Comparison of ENCODE assay signal across 9 mouse cellular contexts in genomic region chr5:72646131-72646530, GRCm38 (mm10). TPM values are rescaled to one million over a fixed set of nuclear protein-coding genes. Genes with fewer than 3 reads are reported as not detected.
DNase-seq lines count a peak whose midpoint lies in the region; TF ChIP-seq lines count a peak whose summit lies in the region.
"Had no signal": no experiment of that assay in that cellular context is flagged by ENCODE, and none has a peak within 500 bp of the region (broad histone marks: within the 10 kb centered on the region; RNA-seq: fewer than 3 reads in every experiment).

No protein-coding gene starts in this region.

- H3K9ac ChIP-seq in CH12.LX (ENCODE audit: insufficient read depth, low read depth), result no peak overlapping the region

- DNase-seq in layer of hippocampus, adult 2 months (ENCODE audit: low spot score in 2 of 2), result no peak
- DNase-seq in layer of hippocampus, adult 9-11 months, result no peak
- peak; percentile 51 for DNase-seq in CH12.LX (ENCODE audit: extremely low read depth)
- DNase-seq in embryo, embryonic 10 days (ENCODE audit: low spot score), result peak; percentile 33
- peak; percentile 54 for DNase-seq in splenic B cell, adult 2 months (ENCODE audit: low read depth, low spot score)
- no peak for DNase-seq in layer of hippocampus, adult 11-12 months (ENCODE audit: low spot score)
- DNase-seq in urinary bladder, postnatal 25 days (ENCODE audit: low spot score), result no peak
- DNase-seq in right cerebral cortex, postnatal 10 days (ENCODE audit: low spot score in 2 of 2), result no peak

- no peak overlapping the region for H3K4me3 ChIP-seq in layer of hippocampus, adult 2 months
- H3K4me3 ChIP-seq in CH12.LX (replicated peaks in 1 of 3; ENCODE audit: low read depth in 2 of 3, low read length in 2 of 3, poor library complexity in 1 of 3), result no peak overlapping the region

- TF ChIP-seq POLR2A in CH12.LX (IDR thresholded peaks at IDR 0.05; ENCODE audit: low read depth, low read length), result no peak

- dilution Hi-C loops in CH12.LX (cut with MboI; ENCODE audit: extremely low pct_ligation_motif_present, extremely low pct_unique_long_range_greater_than_20kb, low sequenced_read_pairs), result no loop called here

- H3K4me1 ChIP-seq in CH12.LX (ENCODE audit: control insufficient read depth in 1 of 2, insufficient read depth in 2 of 2), result peaks cover 3 to 17% of the 10 kb centered on the region in 2 experiments; a peak in 2 of 4 replicates

- no peak overlapping the region for H3K27ac ChIP-seq in layer of hippocampus, adult 2 months
- no peak overlapping the region for H3K27ac ChIP-seq in CH12.LX (ENCODE audit: insufficient read depth, low read depth)

- in situ Hi-C loops in CH12.LX (cut with MboI; ENCODE audit: low pct_ligation_motif_present, low pct_unique_long_range_greater_than_20kb, low sequenced_read_pairs), result no loop called here

- H3K9me3 ChIP-seq in CH12.LX (replicated peaks; ENCODE audit: low read length), result no peaks in the 10 kb centered on the region

- TF ChIP-seq RAD21 in CH12.LX (IDR thresholded peaks at IDR 0.05; ENCODE audit: low read depth, low read length), result peak; percentile 23

- no peak for TF ChIP-seq EP300 in CH12.LX (IDR thresholded peaks at IDR 0.05; ENCODE audit: low read length)

- no peaks in the 10 kb centered on the region for H3K36me3 ChIP-seq in CH12.LX (replicated peaks in 1 of 2; ENCODE audit: control insufficient read depth in 1 of 2, insufficient read depth in 1 of 2, low read length in 1 of 2)
- H3K36me3 ChIP-seq in splenic B cell, adult 2 months (ENCODE audit: control insufficient read depth, insufficient read depth, low read length, poor library complexity, severe bottlenecking), result no peaks in the 10 kb centered on the region

- TF ChIP-seq CTCF in layer of hippocampus, adult 2 months (conservative IDR thresholded peaks at IDR 0.05), result peak; percentile 46
- TF ChIP-seq CTCF in CH12.LX (conservative IDR thresholded peaks at IDR 0.05 in 1 of 2, IDR thresholded peaks at IDR 0.05 in 1 of 2; ENCODE audit: low read depth in 2 of 2, low read length in 2 of 2), result peak; percentile 28 to 60; a peak in 3 of 4 replicates

- peaks cover 18% of the 10 kb centered on the region for H3K27me3 ChIP-seq in CH12.LX (replicated peaks)
- no peaks in the 10 kb centered on the region for H3K27me3 ChIP-seq in splenic B cell, adult 2 months (ENCODE audit: control insufficient read depth, insufficient read depth, low read length, poor library complexity, severe bottlenecking)

- H3K4me2 ChIP-seq in CH12.LX (ENCODE audit: insufficient read depth, low read depth, poor library complexity, severe bottlenecking), result no peak overlapping the region

- no peaks in the 10 kb centered on the region for H3K79me2 ChIP-seq in CH12.LX (replicated peaks; ENCODE audit: control insufficient read depth, extremely low read depth, insufficient read depth, poor library complexity, severe bottlenecking)

TF ChIP-seq in CH12.LX, 34 proteins besides CTCF, POLR2A, EP300 and RAD21:
- TF ChIP-seq JUND (conservative IDR thresholded peaks at IDR 0.05; ENCODE audit: low read depth, low read length), result no peak
- no peak for TF ChIP-seq CHD2 (IDR thresholded peaks at IDR 0.05; ENCODE audit: low read length)
- no peak for TF ChIP-seq PAX5 (IDR thresholded peaks at IDR 0.05; ENCODE audit: low read length)
- no peak for TF ChIP-seq CHD1 (IDR thresholded peaks at IDR 0.05; ENCODE audit: low read depth, low read length)
- 0 out of 2 replicates have a peak, but pooled peaks have one; percentile 28 for TF ChIP-seq MYC (IDR thresholded peaks at IDR 0.05; ENCODE audit: low read depth, low read length)
- TF ChIP-seq TCF12 (IDR thresholded peaks at IDR 0.05; ENCODE audit: low read depth, low read length), result no peak
- no peak for TF ChIP-seq USF2 (conservative IDR thresholded peaks at IDR 0.05; ENCODE audit: low read depth, low read length)
- TF ChIP-seq UBTF (IDR thresholded peaks at IDR 0.05; ENCODE audit: low read depth, low read length), result no peak
- TF ChIP-seq ELF1 (IDR thresholded peaks at IDR 0.05; ENCODE audit: low read depth, low read length), result peak; percentile 41; the same call in 1 of the 2 replicates
- no peak for TF ChIP-seq MAZ (IDR thresholded peaks at IDR 0.05; ENCODE audit: low read depth, low read length)
- TF ChIP-seq MEF2A (IDR thresholded peaks at IDR 0.05; ENCODE audit: borderline replicate concordance, low read depth, low read length), result no peak
- TF ChIP-seq E2F4 (IDR thresholded peaks at IDR 0.05; ENCODE audit: insufficient replicate concordance, low read depth, low read length), result no peak
- no peak for TF ChIP-seq MAFK (IDR thresholded peaks at IDR 0.05; ENCODE audit: insufficient replicate concordance, low read length)
- no peak for TF ChIP-seq ETS1 (conservative IDR thresholded peaks at IDR 0.05; ENCODE audit: low read depth, low read length)
- peak; percentile 34; the same call in 1 of the 2 replicates for TF ChIP-seq MAX (IDR thresholded peaks at IDR 0.05; ENCODE audit: low read length)
- no peak for TF ChIP-seq ZNF384 (IDR thresholded peaks at IDR 0.05; ENCODE audit: low read depth, low read length)
- peak; percentile 36 for TF ChIP-seq SMC3 (IDR thresholded peaks at IDR 0.05; ENCODE audit: low read depth, low read length)
- TF ChIP-seq RCOR1 (conservative IDR thresholded peaks at IDR 0.05; ENCODE audit: low read depth, low read length), result no peak
- TF ChIP-seq KAT2A (IDR thresholded peaks at IDR 0.05; ENCODE audit: insufficient replicate concordance, low read length), result no peak
- TF ChIP-seq JUN (IDR thresholded peaks at IDR 0.05; ENCODE audit: insufficient read depth, low read depth, low read length), result no peak
- no peak for TF ChIP-seq ZKSCAN1 (IDR thresholded peaks at IDR 0.05; ENCODE audit: borderline replicate concordance, low read depth, low read length)
- no peak for TF ChIP-seq SIN3A (IDR thresholded peaks at IDR 0.05; ENCODE audit: low read length)
- TF ChIP-seq BHLHE40 (IDR thresholded peaks at IDR 0.05; ENCODE audit: low read depth, low read length), result peak; percentile 72
- no peak for TF ChIP-seq POLR2AphosphoS2 (IDR thresholded peaks at IDR 0.05; ENCODE audit: low read depth, low read length)
- no peak for TF ChIP-seq NRF1 (IDR thresholded peaks at IDR 0.05; ENCODE audit: low read depth, low read length)

RNA-seq across cellular contexts. Expression of gene Nipal1, which starts 1.5 kb away (rescaled TPM):
- total RNA-seq in layer of hippocampus, adult 2 months (2021), result not detected
- total RNA-seq in CH12.LX (2012; rRNA removed) (not detected in 2 replicates), CH12.LX (2014; rRNA removed) (not detected in 2 replicates)
- not detected in 2 replicates for polyA plus RNA-seq in CH12.LX (2012; ENCODE audit: insufficient read length, low read depth)

RNA-seq across cellular contexts. Expression of gene Cnga1, which starts 2.1 kb away (rescaled TPM):
- total RNA-seq in layer of hippocampus, adult 2 months (2021), result not detected
- not detected in 2 replicates for total RNA-seq in CH12.LX (2012; rRNA removed)
- total RNA-seq in CH12.LX (2014; rRNA removed), result not detected in 2 replicates
- polyA plus RNA-seq in CH12.LX (2012; ENCODE audit: insufficient read length, low read depth), result not detected in 2 replicates
- polyA plus RNA-seq: embryonic facial prominence, embryonic 14.5 days had no signal

RNA-seq across cellular contexts. Expression of gene Gm5868, which starts 58.8 kb away (rescaled TPM):
- under 1 TPM in 1 of 2 experiments, not detected in 1; 0.42 TPM for total RNA-seq in layer of hippocampus, adult 2 months (2021)
- total RNA-seq in CH12.LX (2012; rRNA removed) (not detected in 2 replicates), CH12.LX (2014; rRNA removed) (not detected in 2 replicates)
- not detected in 2 replicates for polyA plus RNA-seq in CH12.LX (2012; ENCODE audit: insufficient read length, low read depth)

Comparison
In these comparisons a context has a peak if more than half of its experiments do, and no peak if none do; other contexts are left out.
1. DNase-seq: peak in CH12.LX (single experiment), embryo, embryonic 10 days (single experiment) and splenic B cell, adult 2 months (single experiment); none in layer of hippocampus, adult 2 months (0 of 2), layer of hippocampus, adult 9-11 months (single experiment), layer of hippocampus, adult 11-12 months (single experiment), urinary bladder, postnatal 25 days (single experiment) and right cerebral cortex, postnatal 10 days (0 of 2).